Mouse (Mus musculus) olfactory bulb, adult 2 months (tissue): Measurements from ENCODE around the gene Gm20518.

Experiments used
- CTCF ChIP-seq: fragments of 200-500 bp; IDR thresholded peaks from 2 replicates; pipeline ENCODE4 v1.5.1; 2012; ENCODE audit warnings: low read depth, mild to moderate bottlenecking, low read length, moderate library complexity; ENCODE audit not compliant: insufficient read depth
- POLR2A ChIP-seq: fragments of 200-500 bp; IDR thresholded peaks from 2 replicates; pipeline ENCODE4 v1.6.1; 2012; ENCODE audit warnings: mild to moderate bottlenecking, low read depth, low read length, moderate library complexity; ENCODE audit not compliant: insufficient read depth

- TF ChIP-seq CTCF (no peak), POLR2A (no peak)
Measured at GRCm38 (mm10) chr16:17809711-17810110, 81.8 kb downstream of the Gm20518 start.
